Mouse (Mus musculus): ENCODE data around the gene Uhrf2. TPM values are rescaled to one million over a fixed set of nuclear protein-coding genes. Genes with fewer than 3 reads are reported as not detected.
A peak's percentile ranks its signal among the peaks of the same experiment; 100 is the strongest.

Gene Uhrf2
- polyA plus RNA-seq, 1 experiment from 2014 or later: 60.5 TPM

DNA sequence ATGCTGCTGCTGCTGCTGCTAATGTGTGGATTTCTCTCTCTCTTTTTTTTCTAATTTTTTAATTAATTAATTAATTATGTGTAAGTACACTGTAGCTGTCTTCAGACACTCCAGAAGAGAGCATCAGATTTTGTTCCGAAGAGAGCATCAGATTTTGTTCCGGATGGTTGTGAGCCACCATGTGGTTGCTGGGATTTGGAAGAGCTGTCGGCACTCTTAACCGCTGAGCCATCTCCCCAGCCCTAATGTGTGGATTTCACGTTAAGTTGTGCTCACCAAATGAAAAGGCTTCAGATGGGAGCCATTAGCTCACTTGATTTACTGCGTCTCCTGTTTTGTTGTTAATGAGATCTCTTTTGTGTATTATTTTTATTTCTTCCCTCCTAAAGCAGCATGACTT lies 59.9 kb downstream of the Uhrf2 start:
- H3K9ac ChIP-seq: no peak overlapping the region
- H3K36me3 ChIP-seq: peaks cover 80% of the 10 kb centered on the region
- no peak overlapping the region for H3K27ac ChIP-seq
- H3K4me2 ChIP-seq: no peak overlapping the region
- H3K9me3 ChIP-seq: no peaks in the 10 kb centered on the region
- ATAC-seq (ENCODE audit: low FRiP score): no peak
- H3K27me3 ChIP-seq: no peaks in the 10 kb centered on the region
- no peaks in the 10 kb centered on the region for H3K4me1 ChIP-seq (replicated peaks)
- H3K4me3 ChIP-seq: no peak overlapping the region
- WGBS: 71% methylated on average over 6 of the region's 6 CpGs

DNA sequence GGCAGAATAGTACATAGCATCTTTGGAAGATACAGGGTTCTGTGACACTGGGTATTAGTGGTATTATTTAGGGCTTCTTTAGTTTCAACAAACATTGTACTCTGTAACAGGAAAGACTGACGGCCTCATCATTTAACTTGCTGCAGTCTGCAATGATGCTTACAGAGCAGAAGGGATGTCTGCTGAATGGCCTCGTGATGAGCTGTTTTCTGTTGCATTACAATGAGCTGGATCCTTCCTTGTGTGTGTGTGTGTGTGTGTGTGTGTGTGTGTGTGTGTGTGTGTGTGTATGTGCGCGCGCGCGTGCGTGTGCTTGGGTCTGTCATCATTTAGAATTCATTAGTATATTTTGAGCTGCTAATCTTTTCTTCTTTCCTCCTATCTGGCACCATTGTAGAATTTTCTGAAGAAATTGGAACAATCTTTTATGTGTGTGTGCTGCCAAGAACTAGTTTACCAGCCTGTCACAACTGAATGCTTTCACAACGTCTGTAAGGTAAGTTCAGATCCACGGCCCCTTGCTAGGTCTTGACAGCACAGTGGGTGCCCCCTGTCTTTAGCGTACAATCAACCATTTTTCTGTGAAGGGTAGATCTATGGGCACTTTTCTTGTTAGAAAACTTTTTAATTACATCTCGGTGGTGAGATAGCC lies 61.5 kb downstream of the Uhrf2 start:
- Histone ChIP-seq H3K4me3 (no peak overlapping the region), H3K27ac (no peak overlapping the region), H3K27me3 (no peaks in the 10 kb centered on the region), H3K4me2 (no peak overlapping the region), H3K9ac (no peak overlapping the region), H3K9me3 (no peaks in the 10 kb centered on the region), H3K36me3 (peaks cover 83% of the 10 kb centered on the region), H3K4me1 (replicated peaks) (peaks cover 8% of the 10 kb centered on the region; the same call in 1 of the 2 replicates)
- WGBS: 88% methylated on average over 12 of the region's 12 CpGs
- no peak for ATAC-seq (ENCODE audit: low FRiP score)

DNA sequence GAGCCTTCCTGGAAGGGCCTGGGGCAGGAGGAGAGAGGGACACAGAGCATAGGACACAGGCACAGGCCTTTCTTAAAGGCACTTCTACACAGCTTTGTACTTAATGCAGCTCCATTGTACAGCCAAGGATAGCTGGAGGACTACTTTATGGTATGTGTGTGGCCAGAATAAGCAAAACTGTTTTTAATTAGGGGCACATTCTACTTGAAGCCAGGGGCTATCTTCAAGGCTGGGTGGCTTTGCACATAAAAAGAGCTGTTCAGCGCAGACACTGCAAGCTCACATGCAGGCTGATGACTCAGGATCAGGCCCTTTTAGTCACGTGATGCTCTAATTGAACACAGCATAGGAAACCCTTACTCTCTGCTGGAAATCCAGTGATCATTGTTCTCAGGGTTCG lies 65.9 kb downstream of the Uhrf2 start:
- peaks cover 94% of the 10 kb centered on the region for H3K36me3 ChIP-seq
- WGBS: 43% methylated on average over 3 of the region's 3 CpGs
- H3K9ac ChIP-seq: no peak overlapping the region
- H3K27ac ChIP-seq: no peak overlapping the region
- H3K4me1 ChIP-seq (replicated peaks): peaks cover 11% of the 10 kb centered on the region; the same call in 1 of the 2 replicates
- ATAC-seq (ENCODE audit: low FRiP score): peak; percentile 39; the same call in 1 of the 2 replicates
- no peaks in the 10 kb centered on the region for H3K27me3 ChIP-seq
- H3K4me2 ChIP-seq: no peak overlapping the region
- H3K4me3 ChIP-seq: no peak overlapping the region
- H3K9me3 ChIP-seq: no peaks in the 10 kb centered on the region

DNA sequence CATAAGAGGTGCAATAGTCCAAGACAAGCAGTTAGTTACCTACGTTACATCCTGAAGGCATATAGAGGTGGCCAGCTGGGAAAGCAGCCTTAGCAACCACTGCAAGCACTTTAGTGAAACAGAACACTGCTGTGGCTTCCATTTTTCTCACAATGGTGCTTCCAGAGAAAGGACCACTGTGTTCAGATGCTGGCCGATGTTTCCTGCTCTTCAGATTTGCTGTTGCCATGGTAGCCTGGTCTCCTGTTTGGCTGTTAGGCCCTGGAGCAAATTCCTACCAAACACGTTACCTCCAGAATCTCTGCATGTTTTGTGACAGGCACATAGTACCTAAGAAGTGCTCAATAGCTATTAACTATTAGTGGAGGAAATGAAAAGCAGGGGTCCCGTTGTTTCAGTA lies 66.7 kb downstream of the Uhrf2 start:
- Histone ChIP-seq H3K27me3 (no peaks in the 10 kb centered on the region), H3K4me1 (replicated peaks) (peaks cover 11% of the 10 kb centered on the region; the same call in 1 of the 2 replicates), H3K36me3 (peaks cover 86% of the 10 kb centered on the region), H3K4me2 (no peak overlapping the region), H3K4me3 (no peak overlapping the region), H3K27ac (peak overlapping the region; percentile 30), H3K9ac (no peak overlapping the region), H3K9me3 (no peaks in the 10 kb centered on the region)
- WGBS: 66% methylated on average over 4 of the region's 4 CpGs
- peak; percentile 41; the same call in 1 of the 2 replicates for ATAC-seq (ENCODE audit: low FRiP score)

DNA sequence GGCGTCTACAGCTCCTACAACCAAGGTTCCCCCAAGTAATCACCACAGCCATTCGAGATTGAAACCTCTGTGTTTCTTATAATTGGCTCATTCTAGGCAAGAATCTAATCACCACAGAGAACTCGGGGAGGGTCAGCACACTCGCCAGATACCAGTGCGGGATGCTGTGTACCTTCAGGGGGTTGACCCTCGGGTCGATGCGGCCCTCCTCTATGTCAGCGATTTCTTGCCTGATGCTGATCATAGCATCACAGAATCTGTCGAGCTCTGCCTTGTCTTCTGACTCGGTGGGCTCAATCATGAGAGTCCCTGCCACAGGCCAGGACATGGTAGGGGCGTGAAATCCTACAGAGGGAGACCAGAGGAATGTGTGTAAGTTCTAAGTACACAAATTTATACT lies 70.3 kb downstream of the Uhrf2 start:
- no peak overlapping the region for H3K9ac ChIP-seq
- no peak overlapping the region for H3K4me3 ChIP-seq
- no peak for ATAC-seq (ENCODE audit: low FRiP score)
- H3K9me3 ChIP-seq: no peaks in the 10 kb centered on the region
- no peaks in the 10 kb centered on the region for H3K27me3 ChIP-seq
- WGBS: 93% methylated on average over 12 of the region's 12 CpGs
- peaks cover 53% of the 10 kb centered on the region for H3K36me3 ChIP-seq
- H3K27ac ChIP-seq: no peak overlapping the region
- H3K4me2 ChIP-seq: no peak overlapping the region
- H3K4me1 ChIP-seq (replicated peaks): peaks cover 11% of the 10 kb centered on the region; the same call in 1 of the 2 replicates

DNA sequence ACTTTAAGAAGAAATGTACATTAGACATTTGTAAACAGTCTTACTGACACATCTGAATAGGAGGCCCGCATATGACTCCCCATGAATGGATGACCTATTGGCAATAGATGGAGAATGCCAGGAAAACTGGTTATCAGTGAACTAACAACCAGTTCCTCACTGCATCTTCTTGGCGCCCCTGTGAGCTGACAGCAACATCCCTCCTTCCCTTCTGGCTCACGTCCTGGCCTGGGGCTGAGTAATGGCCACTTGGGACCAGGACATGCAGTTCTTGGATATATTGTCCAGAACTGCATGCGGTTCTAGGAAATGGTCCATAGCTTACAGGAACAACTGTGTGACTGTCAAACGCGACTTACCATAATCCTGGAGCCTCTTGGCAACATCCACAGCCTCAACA lies 72.3 kb downstream of the Uhrf2 start:
- peaks cover 35% of the 10 kb centered on the region for H3K36me3 ChIP-seq
- H3K4me1 ChIP-seq (replicated peaks): peaks cover 7% of the 10 kb centered on the region
- H3K27me3 ChIP-seq: no peaks in the 10 kb centered on the region
- H3K4me2 ChIP-seq: no peak overlapping the region
- no peak overlapping the region for H3K4me3 ChIP-seq
- no peak overlapping the region for H3K9ac ChIP-seq
- WGBS: 88% methylated on average over 6 of the region's 6 CpGs
- H3K27ac ChIP-seq: no peak overlapping the region
- H3K9me3 ChIP-seq: no peaks in the 10 kb centered on the region
- no peak for ATAC-seq (ENCODE audit: low FRiP score)

DNA sequence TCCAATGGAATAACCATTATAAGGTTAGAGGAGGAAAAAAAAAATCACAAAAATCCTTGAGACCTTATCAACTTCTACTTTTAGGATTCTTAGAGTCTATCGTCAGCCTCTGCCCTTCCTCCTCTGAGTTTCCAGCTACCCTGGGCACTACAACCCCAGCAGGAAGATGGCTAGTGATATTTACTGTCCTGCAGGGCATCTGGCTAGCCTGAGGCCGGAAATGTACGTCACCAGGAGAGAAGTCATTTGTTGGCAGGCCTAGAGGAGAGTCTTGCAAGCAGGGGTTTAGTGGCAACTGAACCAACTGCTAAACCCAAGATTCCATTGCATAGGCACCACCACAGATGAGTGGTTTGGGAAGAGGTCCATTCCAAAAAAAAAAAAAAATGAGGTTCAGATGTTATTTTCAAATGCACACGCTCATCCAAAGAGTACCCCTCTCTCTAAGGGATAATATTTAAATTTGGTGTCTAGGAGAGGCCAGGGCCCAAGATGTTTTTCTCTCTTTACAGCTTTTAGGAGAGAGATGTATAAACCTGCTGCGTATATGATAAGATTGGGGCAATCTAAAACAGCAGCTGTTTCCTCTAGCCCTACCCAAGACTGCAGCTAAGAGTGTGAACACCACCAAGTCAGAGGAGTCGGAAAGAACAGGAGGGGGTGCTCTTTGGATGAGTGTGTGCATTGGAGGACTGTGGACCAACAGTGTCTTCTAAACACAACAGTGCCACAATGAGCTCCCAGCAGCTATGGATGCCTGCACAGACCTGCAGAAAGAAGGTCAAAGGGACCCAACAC lies 74.9 kb downstream of the Uhrf2 start:
- 92% methylated on average over 6 of the region's 6 CpGs for WGBS
- no peak overlapping the region for H3K9ac ChIP-seq
- no peak overlapping the region for H3K4me2 ChIP-seq
- no peak overlapping the region for H3K4me3 ChIP-seq
- peaks cover 10% of the 10 kb centered on the region for H3K36me3 ChIP-seq
- no peak for ATAC-seq (ENCODE audit: low FRiP score)
- no peaks in the 10 kb centered on the region for H3K9me3 ChIP-seq
- peaks cover 25% of the 10 kb centered on the region for H3K4me1 ChIP-seq (replicated peaks)
- H3K27ac ChIP-seq: no peak overlapping the region
- H3K27me3 ChIP-seq: no peaks in the 10 kb centered on the region

DNA sequence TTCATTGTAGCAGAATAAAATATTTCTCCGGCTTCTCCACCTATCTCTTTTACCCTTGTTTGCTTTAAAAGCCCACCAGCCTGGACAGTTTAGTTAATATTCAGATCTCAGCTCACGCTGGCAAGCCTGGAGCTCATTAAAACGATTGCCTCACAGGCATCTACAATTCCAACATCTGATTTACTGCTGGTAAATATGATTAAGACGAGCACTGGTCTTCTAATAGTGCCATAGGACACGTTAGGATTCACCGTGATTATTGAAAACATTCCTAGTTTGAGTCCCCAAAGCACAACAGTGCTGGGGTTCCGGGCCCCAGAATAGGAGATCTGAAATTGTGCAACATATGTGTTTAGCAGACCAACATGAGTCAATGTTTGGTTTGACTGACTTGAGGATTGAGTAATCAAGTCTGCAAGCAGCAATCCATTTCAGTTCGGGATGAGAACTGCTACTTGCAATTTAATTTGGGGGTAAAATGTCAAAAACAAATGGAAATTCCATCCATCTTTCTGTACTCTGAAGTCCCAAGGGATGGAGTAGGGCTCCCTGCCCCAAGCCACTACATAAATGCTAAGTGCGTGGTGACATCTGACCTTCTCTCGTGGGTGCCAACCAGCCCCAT lies 77.0 kb downstream of the Uhrf2 start:
- no peak overlapping the region for H3K4me3 ChIP-seq
- no peak overlapping the region for H3K9ac ChIP-seq
- no peaks in the 10 kb centered on the region for H3K9me3 ChIP-seq
- peaks cover 25% of the 10 kb centered on the region for H3K4me1 ChIP-seq (replicated peaks)
- H3K36me3 ChIP-seq: peaks cover 2% of the 10 kb centered on the region; the same call in 1 of the 2 replicates
- ATAC-seq (ENCODE audit: low FRiP score): no peak
- 47% methylated on average over 10 of the region's 10 CpGs for WGBS
- H3K27me3 ChIP-seq: no peaks in the 10 kb centered on the region
- peak overlapping the region; percentile 45 for H3K27ac ChIP-seq
- H3K4me2 ChIP-seq: no peak overlapping the region

DNA sequence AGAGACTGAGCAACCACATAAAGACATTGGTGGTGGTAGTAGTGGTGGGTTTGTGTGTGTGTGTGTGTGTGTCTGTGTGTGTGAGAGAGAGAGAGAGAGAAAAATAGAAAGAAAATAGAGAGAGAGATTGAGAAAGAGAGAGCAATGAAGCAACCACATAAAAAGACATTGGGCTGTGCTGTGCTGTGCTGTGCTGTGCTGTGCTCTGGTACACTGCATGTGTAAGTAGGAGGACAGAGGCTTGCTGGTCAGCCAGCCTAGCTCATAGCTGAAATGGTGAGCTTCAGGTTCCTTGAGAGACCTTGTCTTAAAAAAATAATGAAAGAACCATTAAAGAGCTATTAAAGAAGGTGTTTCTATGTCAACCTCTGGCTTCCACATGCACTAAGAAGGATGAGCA lies 78.3 kb downstream of the Uhrf2 start:
- Histone ChIP-seq H3K9ac (no peak overlapping the region), H3K4me3 (no peak overlapping the region), H3K27ac (peak overlapping the region; percentile 77), H3K4me2 (no peak overlapping the region), H3K4me1 (replicated peaks) (peaks cover 25% of the 10 kb centered on the region), H3K36me3 (peaks cover 2% of the 10 kb centered on the region; the same call in 1 of the 2 replicates), H3K27me3 (no peaks in the 10 kb centered on the region), H3K9me3 (no peaks in the 10 kb centered on the region)
- ATAC-seq (ENCODE audit: low FRiP score): 0 out of 2 replicates have a peak, but pooled peaks have one; percentile 43

DNA sequence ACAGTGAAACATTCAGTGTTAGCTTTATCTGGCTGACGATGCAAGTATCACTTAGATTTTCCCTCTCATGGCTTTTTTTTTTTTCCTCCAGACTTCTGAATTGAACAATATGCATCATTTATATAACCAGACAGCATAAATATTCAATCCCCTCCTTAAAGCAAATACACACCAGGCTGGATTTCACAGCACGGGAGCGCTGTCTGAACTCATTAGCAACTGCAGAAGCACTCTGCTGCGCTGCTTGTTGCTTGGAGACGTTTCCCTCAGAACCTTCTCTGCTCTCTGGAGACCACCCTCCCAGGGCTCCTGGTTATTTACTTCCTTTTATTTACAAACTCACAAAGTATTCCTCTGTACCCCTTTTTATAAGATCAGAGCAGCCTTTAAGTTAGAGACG lies 78.8 kb downstream of the Uhrf2 start:
- peak; percentile 40; the same call in 1 of the 2 replicates for ATAC-seq (ENCODE audit: low FRiP score)
- WGBS: 37% methylated on average over 6 of the region's 6 CpGs
- peak overlapping the region; percentile 77 for H3K27ac ChIP-seq
- peaks cover 26% of the 10 kb centered on the region for H3K4me1 ChIP-seq (replicated peaks)
- H3K4me3 ChIP-seq: no peak overlapping the region
- H3K27me3 ChIP-seq: no peaks in the 10 kb centered on the region
- H3K4me2 ChIP-seq: no peak overlapping the region
- peaks cover 2% of the 10 kb centered on the region; the same call in 1 of the 2 replicates for H3K36me3 ChIP-seq
- H3K9ac ChIP-seq: no peak overlapping the region
- H3K9me3 ChIP-seq: no peaks in the 10 kb centered on the region

DNA sequence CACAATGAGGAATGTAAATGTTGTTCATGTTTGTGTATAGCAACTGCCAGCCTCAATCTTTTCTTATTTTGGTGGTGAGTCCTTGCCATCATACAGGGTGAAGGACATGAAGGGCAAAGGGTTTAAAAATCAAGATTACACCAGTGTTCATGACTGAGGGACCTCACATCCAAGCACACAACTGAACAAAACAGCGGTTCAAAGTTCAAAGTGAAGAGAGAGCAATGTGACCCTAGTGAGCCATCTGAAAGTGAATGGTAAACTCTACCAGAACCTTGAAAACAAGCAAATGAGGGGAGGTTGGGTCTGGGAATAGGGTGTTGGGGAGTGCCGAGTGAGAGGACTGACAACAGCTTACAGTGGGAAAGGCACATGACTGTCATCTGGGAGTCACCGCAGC lies 81.1 kb downstream of the Uhrf2 start:
- WGBS: 96% methylated on average over 3 of the region's 3 CpGs
- H3K4me1 ChIP-seq (replicated peaks): peaks cover 41% of the 10 kb centered on the region
- no peaks in the 10 kb centered on the region for H3K27me3 ChIP-seq

DNA sequence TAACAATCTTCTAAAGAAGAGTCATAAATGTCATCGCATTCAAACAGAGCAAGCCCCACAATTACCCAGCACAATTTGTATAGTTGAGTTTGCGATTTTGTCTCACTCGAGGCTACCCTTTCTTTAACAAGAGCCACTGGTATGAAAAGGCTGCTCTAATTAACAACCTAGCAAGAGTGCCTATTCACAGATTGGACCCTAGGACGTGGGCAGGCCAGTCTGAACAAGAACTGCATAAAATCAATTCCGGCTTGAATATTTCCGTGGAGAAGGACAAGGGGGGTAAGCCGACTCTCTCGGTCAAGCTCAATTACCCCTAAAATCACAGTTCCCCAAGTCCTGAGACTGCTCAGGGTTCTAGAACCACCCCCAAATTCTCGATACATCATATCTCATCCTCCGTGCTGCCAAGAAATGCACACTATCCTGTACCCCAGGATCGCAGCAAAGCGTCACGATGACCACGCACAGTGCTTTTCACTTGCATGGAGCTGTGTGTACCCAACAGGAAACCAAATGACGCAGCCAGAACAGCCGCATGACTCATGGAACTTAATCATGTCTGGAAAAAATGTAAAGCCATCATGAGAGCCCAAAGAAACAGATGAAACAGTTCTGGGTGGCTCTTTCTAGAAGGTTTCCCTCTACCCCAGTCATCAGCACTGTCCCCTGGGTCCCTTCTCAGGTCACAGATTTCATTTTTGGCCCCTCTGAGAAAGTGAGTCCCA lies 82.8 kb downstream of the Uhrf2 start:
- Histone ChIP-seq H3K4me3 (no peak overlapping the region), H3K9me3 (no peaks in the 10 kb centered on the region), H3K4me2 (no peak overlapping the region), H3K27me3 (no peaks in the 10 kb centered on the region), H3K36me3 (no peaks in the 10 kb centered on the region), H3K4me1 (replicated peaks) (peaks cover 49% of the 10 kb centered on the region), H3K27ac (no peak overlapping the region), H3K9ac (no peak overlapping the region)
- ATAC-seq (ENCODE audit: low FRiP score): no peak
- 80% methylated on average over 16 of the region's 16 CpGs for WGBS

More for the DNA sequence above, 81.1 kb downstream of the Uhrf2 start:
- no peaks in the 10 kb centered on the region for H3K9me3 ChIP-seq
- no peak for ATAC-seq (ENCODE audit: low FRiP score)
- no peak overlapping the region for H3K4me3 ChIP-seq
- no peak overlapping the region for H3K27ac ChIP-seq
- H3K9ac ChIP-seq: no peak overlapping the region
- H3K4me2 ChIP-seq: no peak overlapping the region
- no peaks in the 10 kb centered on the region for H3K36me3 ChIP-seq
